Mouse (Mus musculus) fibroblast of lung, adult 2 months (primary cell): ENCODE results near the gene Fkbpl.
A peak's percentile ranks its signal among the peaks of the same experiment; 100 is the strongest.

Experiments
- DNase-seq: peaks from one replicate; pipeline ENCODE4 v3.0.0-alpha.2; 2011; ENCODE audit warnings: low read depth

The Fkbpl gene

GRCm38 (mm10) chr17:34644608-34645007, at the start of gene Fkbpl:
Gene Fkbpl, plus strand, starts transcription at chr17:34644764.
- peak; percentile 93 for DNase-seq

GRCm38 (mm10) chr17:34596098-34596497, 48.5 kb upstream of the Fkbpl start:
- DNase-seq = no peak

GRCm38 (mm10) chr17:34597566-34598095, 46.9 kb upstream of the Fkbpl start, which contains the start of gene Ager:
Gene Ager, plus strand, starts transcription at chr17:34597862.
- no peak for DNase-seq

DNA sequence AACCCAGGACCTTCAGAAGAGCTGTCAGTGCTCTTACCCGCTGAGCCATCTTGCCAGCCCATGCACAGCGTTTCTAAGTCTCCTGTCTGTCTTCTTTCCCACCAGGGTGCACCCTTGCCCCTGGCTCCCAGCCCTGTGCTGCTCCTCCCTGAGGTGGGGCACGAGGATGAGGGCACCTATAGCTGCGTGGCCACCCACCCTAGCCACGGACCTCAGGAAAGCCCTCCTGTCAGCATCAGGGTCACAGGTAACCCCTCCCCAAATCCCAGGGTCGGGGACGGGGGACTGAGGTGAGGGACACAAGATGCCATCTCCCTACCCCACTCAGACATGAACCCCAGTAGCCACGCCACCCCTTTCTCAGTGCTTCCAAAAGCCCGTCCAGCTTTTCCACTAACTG, 44.7 kb upstream of the Fkbpl start:
- DNase-seq = no peak

- DNase-seq = no peak
Measured at GRCm38 (mm10) chr17:34601796-34602195, 42.8 kb upstream of the Fkbpl start.

- DNase-seq = peak; percentile 100
Measured at GRCm38 (mm10) chr17:34603375-34604060, 41.0 kb upstream of the Fkbpl start, which contains the start of gene Rnf5. Gene Rnf5, minus strand, starts transcription at chr17:34603690.

DNA sequence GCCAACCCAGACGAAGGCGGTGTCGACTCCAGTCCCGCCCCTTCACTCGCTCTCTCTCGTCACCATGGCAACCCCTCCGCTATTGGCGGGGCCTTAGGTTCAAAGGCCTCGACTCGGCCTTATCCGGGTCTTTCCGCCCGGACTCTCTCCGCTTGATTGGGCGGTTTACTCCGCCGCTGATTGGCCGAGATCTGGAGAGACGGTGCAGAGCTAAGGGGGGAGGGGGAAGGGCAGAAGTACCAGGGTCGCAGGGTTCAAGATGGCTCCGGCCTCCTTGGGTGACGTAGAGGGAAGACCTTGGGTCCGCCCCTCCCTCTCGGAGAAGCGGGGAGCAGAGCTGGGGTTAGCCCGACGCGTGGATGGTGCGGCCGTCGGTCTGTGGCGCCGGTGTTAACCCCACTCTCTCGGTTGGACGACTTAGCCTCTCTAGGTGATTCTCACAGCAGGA, 40.5 kb upstream of the Fkbpl start, which contains the start of gene Agpat1:
Agpat1 (plus strand) TSS at position 202 of the 448 bp plus-strand sequence.
- no peak for DNase-seq

DNA sequence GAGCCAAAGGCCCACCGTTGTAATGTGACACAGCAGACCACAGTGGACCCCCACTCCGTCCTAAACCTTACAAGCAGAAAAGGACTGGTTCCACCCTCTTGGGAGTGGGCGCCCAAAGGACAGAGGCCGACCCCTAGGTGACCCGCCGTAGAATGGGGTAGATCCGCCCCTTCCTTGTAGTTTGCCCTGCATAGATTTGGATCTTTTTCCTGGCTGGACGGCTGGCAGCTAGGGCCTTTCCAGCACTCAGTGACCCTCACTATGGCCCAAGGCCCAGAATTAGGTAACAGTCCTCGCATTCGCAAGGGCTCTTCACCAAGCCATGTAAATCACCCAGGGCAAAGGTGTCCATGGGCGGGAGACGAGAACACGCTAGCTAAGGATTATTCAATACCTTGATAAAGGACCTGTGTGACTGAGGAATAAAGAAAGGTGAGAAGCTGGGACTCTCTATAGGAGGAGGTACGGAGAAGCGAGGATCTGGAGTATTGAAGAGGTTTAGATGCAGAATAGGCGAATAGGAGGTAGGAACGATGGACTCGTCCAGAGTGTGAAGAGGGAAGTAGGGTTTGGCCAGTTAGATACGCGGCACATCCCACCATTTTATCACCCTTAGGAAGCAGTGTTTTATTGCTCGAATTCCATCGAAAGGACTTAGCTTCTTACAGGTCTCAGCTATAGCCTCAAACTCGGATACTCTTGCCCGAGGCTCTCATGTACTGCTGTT, 39.9 kb upstream of the Fkbpl start:
- DNase-seq = no peak

- peak; percentile 78 for DNase-seq
Measured at GRCm38 (mm10) chr17:34605609-34606008, 39.0 kb upstream of the Fkbpl start.

GRCm38 (mm10) chr17:34606186-34607039, 38.2 kb upstream of the Fkbpl start:
- DNase-seq = no peak

- no peak for DNase-seq
Measured at GRCm38 (mm10) chr17:34607997-34608396, 36.6 kb upstream of the Fkbpl start.

- DNase-seq = no peak
Measured at GRCm38 (mm10) chr17:34611050-34611449, 33.5 kb upstream of the Fkbpl start.

GRCm38 (mm10) chr17:34613054-34613645, 31.4 kb upstream of the Fkbpl start:
- no peak for DNase-seq

- no peak for DNase-seq
Measured at GRCm38 (mm10) chr17:34613830-34614229, 30.7 kb upstream of the Fkbpl start.

DNA sequence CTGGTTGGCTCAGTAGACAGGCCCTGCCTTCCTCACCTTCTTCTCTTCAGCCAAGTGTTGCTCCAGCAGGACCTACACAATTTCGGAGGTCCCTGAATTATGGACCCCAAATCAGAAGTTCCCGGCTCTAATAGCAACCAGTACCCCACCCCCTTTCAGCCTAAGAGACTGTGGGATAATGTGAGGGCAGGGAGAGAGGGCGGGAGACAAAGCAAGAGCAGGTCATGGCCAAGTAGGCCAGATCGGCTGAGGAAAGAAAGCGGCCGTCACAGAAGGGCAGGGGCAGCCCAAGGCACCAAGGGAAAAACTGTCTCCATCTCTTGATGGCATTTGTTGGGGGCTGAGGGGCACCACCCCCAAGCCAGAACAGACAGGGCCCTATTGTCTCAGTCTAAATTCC, 28.7 kb upstream of the Fkbpl start, which contains the start of gene Egfl8:
Egfl8 (minus strand) TSS at position 101 of the 400 bp plus-strand sequence.
- no peak for DNase-seq

- DNase-seq = no peak
Measured at GRCm38 (mm10) chr17:34618999-34619398, 25.6 kb upstream of the Fkbpl start.

DNA sequence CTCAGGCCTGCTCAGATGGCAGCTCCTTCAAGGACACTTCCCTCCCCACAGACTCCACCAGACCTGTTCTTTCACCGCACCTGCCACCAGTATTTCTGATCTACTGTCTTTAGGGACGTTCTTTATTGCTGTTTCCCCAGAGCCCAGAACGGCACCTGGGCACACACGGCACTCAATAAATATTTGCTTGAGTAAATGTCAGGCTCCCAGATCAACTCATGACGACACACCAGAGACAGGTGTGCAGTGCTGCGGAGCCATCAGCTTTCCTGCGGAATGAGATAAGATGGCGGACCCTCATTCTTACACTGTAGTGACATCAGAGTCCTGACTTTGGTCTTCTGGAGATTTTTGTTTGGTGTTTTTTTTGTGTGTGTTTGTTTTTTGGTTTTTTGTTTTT, 23.6 kb upstream of the Fkbpl start:
- no peak for DNase-seq

DNA sequence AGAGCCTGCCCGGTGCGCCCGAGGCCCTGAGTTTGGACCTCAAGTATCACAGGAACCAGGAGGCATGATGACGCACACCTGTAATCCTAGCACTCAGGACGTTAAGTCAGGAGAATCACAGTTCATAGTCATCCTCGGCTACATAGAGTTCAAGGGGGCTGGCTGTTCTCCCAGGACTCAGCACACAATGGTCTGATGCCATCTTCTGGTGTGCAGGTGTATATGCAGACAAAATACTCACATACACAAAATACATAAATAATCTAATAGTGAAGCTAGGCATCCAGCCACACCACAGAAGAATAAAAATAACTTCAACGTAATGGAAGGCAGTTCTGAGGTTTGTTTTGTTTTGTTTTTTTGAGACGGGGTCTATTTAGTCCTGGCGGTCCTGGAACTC, 21.4 kb upstream of the Fkbpl start:
- DNase-seq = no peak

GRCm38 (mm10) chr17:34624981-34625380, 19.6 kb upstream of the Fkbpl start:
- DNase-seq = no peak

DNA sequence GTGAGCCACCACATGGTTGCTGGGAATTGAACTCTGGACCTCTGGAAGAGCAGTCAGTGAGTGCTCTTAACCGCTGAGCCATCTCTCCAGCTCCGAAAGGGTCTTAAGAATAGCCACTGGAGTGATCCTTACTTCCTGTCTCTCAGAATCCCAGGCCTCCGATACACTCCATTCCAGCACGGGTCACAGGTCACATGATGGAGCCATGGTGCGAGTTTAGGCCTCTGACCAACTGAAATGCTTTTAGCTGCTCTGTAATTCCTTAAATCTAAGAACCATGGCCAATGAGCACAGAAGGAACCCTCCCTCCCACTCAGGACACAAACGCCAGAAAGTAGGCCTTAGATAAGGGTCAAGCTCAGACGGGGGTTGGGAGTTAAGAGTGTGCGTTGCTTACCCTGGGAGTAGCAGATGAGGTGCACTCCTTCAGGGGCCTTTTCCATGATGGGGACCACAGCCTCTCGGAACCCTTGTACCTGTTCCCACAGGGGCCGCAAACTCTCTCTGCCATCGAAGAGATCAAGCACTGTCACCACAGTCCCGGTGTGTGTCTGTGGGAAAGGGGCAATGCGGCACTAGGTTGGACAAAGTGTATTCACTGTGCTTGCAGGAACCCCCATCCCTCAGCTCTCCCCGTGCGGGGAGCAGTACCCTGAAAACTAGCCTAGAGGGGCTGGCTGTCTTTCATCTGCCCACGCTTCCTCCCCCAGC, 18.3 kb upstream of the Fkbpl start:
- DNase-seq = no peak

DNA sequence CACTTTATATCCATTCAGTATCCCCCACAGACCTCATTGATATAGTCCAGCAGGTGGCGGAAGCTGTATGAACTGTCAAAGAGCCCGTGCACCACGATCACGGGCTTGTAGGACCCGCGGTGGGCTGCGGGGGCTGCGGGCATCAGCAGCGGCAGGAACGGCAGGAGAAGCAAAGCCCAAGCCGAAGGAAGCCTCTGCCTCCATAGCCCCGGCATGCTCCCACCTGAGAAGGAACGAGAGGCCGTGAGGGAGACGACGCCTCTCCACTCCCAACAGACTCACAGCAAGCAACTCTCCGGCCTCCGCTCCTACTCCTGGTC, 17.8 kb upstream of the Fkbpl start:
- DNase-seq = no peak
